Mouse (Mus musculus) myocyte (in vitro differentiated cells): Measurements from ENCODE around the gene Inf2. TPM values are rescaled to one million over a fixed set of nuclear protein-coding genes. Genes with fewer than 3 reads are reported as not detected.

Experiments
- H3K27me3 ChIP-seq: one replicate; pipeline ENCODE4 v1.6.1; 2011; ENCODE audit not compliant: control insufficient read depth, insufficient read depth, insufficient read length
- H3K36me3 ChIP-seq: one replicate; pipeline ENCODE4 v1.6.1; 2011; ENCODE audit not compliant: control insufficient read depth, insufficient read depth
- H3K4me2 ChIP-seq: one replicate; pipeline ENCODE4 v1.6.1; 2011; ENCODE audit warnings: low read depth, control low read depth
- H3K4me3 ChIP-seq: one replicate; pipeline ENCODE4 v1.5.1; 2011; ENCODE audit warnings: mild to moderate bottlenecking, control low read depth, moderate library complexity
- H3K79me2 ChIP-seq: one replicate; pipeline ENCODE4 v1.6.1; 2011; ENCODE audit not compliant: control insufficient read depth, insufficient read depth
- H3ac ChIP-seq: one replicate; pipeline ENCODE4 v1.6.1; 2011; ENCODE audit not compliant: control insufficient read depth, insufficient read length
- CEBPB ChIP-seq: IDR thresholded peaks from 2 replicates; pipeline ENCODE4 v1.6.1; 2011; ENCODE audit warnings: mild to moderate bottlenecking, moderate library complexity; ENCODE audit not compliant: poor library complexity, insufficient read depth, severe bottlenecking
- E2F4 ChIP-seq: IDR thresholded peaks from one replicate; pipeline ENCODE4 v1.6.1; 2011; ENCODE audit warnings: mild to moderate bottlenecking, control low read depth, moderate library complexity; ENCODE audit not compliant: insufficient read depth
- MAX ChIP-seq: IDR thresholded peaks from one replicate; pipeline ENCODE4 v1.6.1; 2011; ENCODE audit warnings: low read depth, mild to moderate bottlenecking, control low read depth
- MYOD1 ChIP-seq, 3 experiments: IDR thresholded peaks; one replicate each; pipeline ENCODE4 v1.6.1; 2011; ENCODE audit warnings: control low read depth in 2 of 3, low read depth in 2 of 3, mild to moderate bottlenecking in 2 of 3, moderate library complexity in 1 of 3; ENCODE audit not compliant: insufficient read length in 2 of 3, control insufficient read depth in 1 of 3
- MYOG ChIP-seq, 3 experiments: IDR thresholded peaks; one replicate each; pipeline ENCODE4 v1.6.1; 2011; ENCODE audit warnings: control low read depth in 2 of 3, low read depth in 2 of 3, mild to moderate bottlenecking in 2 of 3; ENCODE audit not compliant: insufficient read length in 2 of 3, control insufficient read depth in 1 of 3, insufficient read depth in 1 of 3
- POLR2A ChIP-seq: IDR thresholded peaks from one replicate; pipeline ENCODE4 v1.6.1; 2011; ENCODE audit warnings: low read depth, mild to moderate bottlenecking, control low read depth, moderate library complexity; ENCODE audit not compliant: insufficient read length
- POLR2AphosphoS2 ChIP-seq: IDR thresholded peaks from one replicate; pipeline ENCODE4 v1.6.1; 2011; ENCODE audit warnings: low read depth, control low read depth; ENCODE audit not compliant: insufficient read length
- REST ChIP-seq: IDR thresholded peaks from one replicate; pipeline ENCODE4 v1.6.1; 2011; ENCODE audit warnings: mild to moderate bottlenecking, control low read depth, moderate library complexity; ENCODE audit not compliant: insufficient read depth, insufficient read length
- SRF ChIP-seq: IDR thresholded peaks from one replicate; pipeline ENCODE4 v1.6.1; 2011; ENCODE audit warnings: low read depth; ENCODE audit not compliant: control insufficient read depth, insufficient read length
- TCF12 ChIP-seq: IDR thresholded peaks from one replicate; pipeline ENCODE4 v1.6.1; 2011; ENCODE audit warnings: mild to moderate bottlenecking, control low read depth; ENCODE audit not compliant: poor library complexity, insufficient read depth, severe bottlenecking
- TCF3 ChIP-seq: IDR thresholded peaks from one replicate; pipeline ENCODE4 v1.6.1; 2011; ENCODE audit warnings: low read depth, control low read depth; ENCODE audit not compliant: insufficient read length
- USF1 ChIP-seq: IDR thresholded peaks from one replicate; pipeline ENCODE4 v1.6.1; 2011; ENCODE audit warnings: low read depth, mild to moderate bottlenecking, control low read depth, moderate library complexity
- polyA plus RNA-seq: library from polyadenylated mRNA; unstranded; fragments of >200 nt; fragmentation: generic; extraction: Trizol; gene quantifications from one replicate; pipeline ENCODE4 v1.2.1, GENCODE M21; 2012; ENCODE audit warnings: missing spikeins

The Inf2 gene
- polyA plus RNA-seq, 1 experiment = 70.1 TPM

DNA sequence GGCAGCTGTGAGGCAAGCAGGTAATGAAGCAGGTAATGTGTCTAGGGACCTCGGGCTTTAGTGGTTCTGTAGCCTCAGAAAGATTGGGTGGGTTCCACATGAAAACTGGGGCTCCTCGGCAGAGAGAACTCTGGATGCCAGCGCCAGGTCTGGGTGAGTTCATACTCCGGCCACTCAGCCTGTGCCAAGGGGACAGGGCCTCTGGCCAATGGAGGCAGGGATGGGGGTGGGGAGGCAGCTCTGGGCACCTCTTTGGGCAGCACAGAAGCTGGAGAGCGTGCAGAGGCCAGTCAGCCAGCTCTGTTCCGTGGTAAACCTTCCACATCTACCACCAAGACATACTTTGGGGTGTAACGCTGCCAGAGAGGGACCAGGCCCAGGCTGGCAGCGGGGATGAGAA lies 9.0 kb downstream of the Inf2 start:
- H3K4me3 ChIP-seq = no peak overlapping the region

DNA sequence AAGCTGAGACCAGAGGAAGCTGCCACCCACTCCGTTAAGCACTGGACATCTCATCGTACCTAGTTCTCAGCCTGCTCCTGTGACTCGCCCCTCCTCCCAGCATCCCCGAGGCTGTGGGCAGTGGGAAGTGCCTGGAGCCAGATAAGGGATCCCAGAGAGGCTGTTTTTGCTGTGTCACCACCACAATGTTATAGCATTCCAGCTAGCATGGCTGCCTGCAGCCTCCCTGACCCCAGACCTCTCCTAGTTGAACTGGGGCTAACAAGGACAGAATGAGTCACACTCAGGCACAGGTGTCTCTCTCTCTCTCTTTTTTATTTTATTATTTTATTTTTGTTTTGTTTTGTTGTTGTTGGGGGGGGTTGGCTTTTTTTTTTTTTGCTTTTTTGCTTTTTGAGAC lies 10.6 kb downstream of the Inf2 start:
- no peak overlapping the region for H3K4me3 ChIP-seq
- TF ChIP-seq CEBPB (no peak), POLR2AphosphoS2 (peak; percentile 4), SRF (no peak)
- H3ac ChIP-seq = no peak overlapping the region
- H3K27me3 ChIP-seq = no peaks in the 10 kb centered on the region
- peak overlapping the region; percentile 18 for H3K4me2 ChIP-seq
- peaks cover 3% of the 10 kb centered on the region for H3K36me3 ChIP-seq
- peaks cover 53% of the 10 kb centered on the region for H3K79me2 ChIP-seq

More for the DNA sequence above, 9.0 kb downstream of the Inf2 start:
- H3K79me2 ChIP-seq = peaks cover 65% of the 10 kb centered on the region
- H3ac ChIP-seq = no peak overlapping the region
- H3K4me2 ChIP-seq = no peak overlapping the region
- H3K36me3 ChIP-seq = no peaks in the 10 kb centered on the region
- no peaks in the 10 kb centered on the region for H3K27me3 ChIP-seq
- no peak for TF ChIP-seq TCF3
- TF ChIP-seq POLR2AphosphoS2 = no peak
- TF ChIP-seq MAX = no peak
- TF ChIP-seq POLR2A = no peak
- no peak for TF ChIP-seq MYOG (IDR thresholded peaks at IDR 0.05; ENCODE audit: control insufficient read depth in 1 of 3, insufficient read depth in 1 of 3, insufficient read length in 2 of 3, low read depth in 2 of 3)
- TF ChIP-seq E2F4 = no peak
- TF ChIP-seq SRF = no peak
- TF ChIP-seq CEBPB = no peak
- TF ChIP-seq USF1 = no peak
- TF ChIP-seq REST = no peak
- no peak for TF ChIP-seq MYOD1 (IDR thresholded peaks at IDR 0.05; ENCODE audit: control insufficient read depth in 1 of 3, insufficient read length in 2 of 3, low read depth in 2 of 3)
- TF ChIP-seq TCF12 = no peak

DNA sequence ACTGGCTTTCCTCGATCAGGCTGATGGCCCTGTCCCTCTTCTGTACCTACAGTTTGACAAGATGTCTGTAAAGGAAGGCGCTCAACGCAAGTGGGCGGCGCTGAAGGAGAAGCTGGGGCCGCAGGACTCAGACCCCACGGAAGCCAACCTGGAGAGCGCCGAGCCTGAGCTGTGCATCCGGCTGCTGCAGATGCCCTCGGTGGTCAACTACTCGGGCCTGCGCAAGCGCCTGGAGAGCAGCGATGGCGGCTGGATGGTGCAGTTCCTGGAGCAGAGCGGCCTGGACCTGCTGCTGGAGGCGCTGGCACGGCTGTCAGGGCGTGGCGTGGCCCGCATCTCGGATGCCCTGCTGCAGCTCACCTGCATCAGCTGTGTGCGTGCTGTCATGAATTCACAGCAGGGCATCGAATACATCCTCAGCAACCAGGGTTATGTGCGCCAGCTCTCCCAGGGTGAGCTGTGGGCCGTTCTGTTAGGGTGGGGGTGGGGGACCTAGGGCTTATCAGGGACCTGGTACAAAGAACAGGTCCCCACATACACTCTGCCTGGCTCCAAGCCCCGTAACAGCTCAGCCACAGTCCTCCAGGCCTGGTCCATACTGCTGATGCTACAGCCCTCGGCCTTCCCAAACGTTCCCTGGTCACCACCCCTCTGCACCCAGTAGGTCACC lies 11.5 kb downstream of the Inf2 start:
- H3K4me2 ChIP-seq = no peak overlapping the region
- no peak overlapping the region for H3ac ChIP-seq
- H3K36me3 ChIP-seq = peaks cover 8% of the 10 kb centered on the region
- TF ChIP-seq MYOG (IDR thresholded peaks at IDR 0.05; ENCODE audit: control insufficient read depth in 1 of 3, insufficient read depth in 1 of 3, insufficient read length in 2 of 3, low read depth in 2 of 3) (no peak), MAX (no peak), E2F4 (no peak), USF1 (no peak), SRF (no peak), MYOD1 (IDR thresholded peaks at IDR 0.05; ENCODE audit: control insufficient read depth in 1 of 3, insufficient read length in 2 of 3, low read depth in 2 of 3) (no peak), CEBPB (no peak), TCF3 (no peak), REST (no peak), TCF12 (no peak), POLR2A (no peak), POLR2AphosphoS2 (no peak)
- no peaks in the 10 kb centered on the region for H3K27me3 ChIP-seq
- H3K79me2 ChIP-seq = peaks cover 44% of the 10 kb centered on the region
- no peak overlapping the region for H3K4me3 ChIP-seq

DNA sequence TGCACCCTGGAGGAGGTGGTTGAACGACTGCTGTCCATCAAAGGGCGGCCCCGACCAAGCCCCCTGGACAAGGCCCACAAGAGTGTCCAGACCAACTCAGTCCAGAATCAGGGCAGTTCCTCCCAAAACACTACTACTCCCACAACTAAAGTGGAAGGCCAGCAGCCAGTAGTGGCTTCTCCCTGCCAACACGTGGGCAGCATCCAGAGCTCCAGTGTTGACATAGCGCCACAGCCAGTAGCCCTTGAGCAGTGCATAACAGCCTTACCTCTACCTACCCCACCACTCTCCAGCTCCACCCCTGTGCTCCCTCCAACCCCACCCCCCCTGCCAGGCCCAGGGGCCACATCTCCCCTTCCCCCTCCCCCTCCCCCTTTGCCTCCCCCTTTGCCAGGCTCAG lies 15.4 kb downstream of the Inf2 start:
- TF ChIP-seq TCF3 = no peak
- Histone ChIP-seq H3K4me3 (no peak overlapping the region), H3K36me3 (peaks cover 14% of the 10 kb centered on the region), H3K79me2 (peaks cover 4% of the 10 kb centered on the region), H3K4me2 (no peak overlapping the region), H3ac (no peak overlapping the region), H3K27me3 (no peaks in the 10 kb centered on the region)

DNA sequence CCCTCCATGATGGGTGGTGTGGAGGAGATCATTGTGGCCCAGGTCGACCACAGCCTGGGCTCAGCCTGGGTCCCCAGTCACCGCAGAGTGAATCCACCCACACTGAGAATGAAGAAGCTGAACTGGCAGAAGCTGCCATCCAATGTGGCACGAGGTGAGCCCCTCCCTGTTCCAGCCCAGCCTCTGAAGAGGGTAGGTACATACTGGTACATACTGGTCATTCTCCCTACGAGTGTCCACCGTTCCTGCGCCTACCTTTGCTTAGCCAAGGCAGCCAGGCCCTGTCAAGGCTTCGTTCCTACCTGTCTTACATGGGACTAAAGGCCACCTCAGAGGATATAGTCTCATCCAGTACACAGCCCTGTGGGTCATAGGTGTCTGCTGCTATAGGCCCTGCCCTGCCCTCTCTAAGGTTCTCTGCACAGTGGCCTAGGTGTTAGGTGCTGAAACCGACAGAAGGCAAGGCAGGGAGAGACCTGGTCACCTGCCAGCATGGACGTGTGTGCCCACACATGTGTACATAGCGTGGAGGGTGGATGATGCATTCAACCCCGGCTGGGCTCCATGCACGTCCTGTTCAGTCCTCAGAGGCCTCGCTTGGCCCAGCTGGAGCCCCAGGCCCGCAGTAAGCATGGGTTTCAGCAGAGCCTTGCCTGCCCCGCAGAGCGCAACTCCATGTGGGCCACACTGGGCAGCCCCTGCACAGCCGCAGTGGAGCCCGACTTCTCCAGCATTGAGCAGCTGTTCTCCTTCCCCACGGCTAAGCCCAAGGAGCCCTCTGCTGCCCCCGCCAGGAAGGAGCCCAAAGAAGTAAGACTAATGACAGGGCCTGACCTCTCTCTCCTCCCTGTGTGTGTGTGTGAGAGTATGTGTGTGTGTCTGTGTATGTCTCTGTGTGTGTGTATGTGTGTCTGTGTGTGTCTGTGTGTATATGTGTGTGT lies 16.4 kb downstream of the Inf2 start:
- H3K79me2 ChIP-seq = peaks cover 4% of the 10 kb centered on the region
- H3K4me3 ChIP-seq = no peak overlapping the region
- peak; percentile 52 for TF ChIP-seq POLR2AphosphoS2
- peak; percentile 35 to 87 (median 67) for TF ChIP-seq MYOG (IDR thresholded peaks at IDR 0.05; ENCODE audit: control insufficient read depth in 1 of 3, insufficient read depth in 1 of 3, insufficient read length in 2 of 3, low read depth in 2 of 3)
- no peak for TF ChIP-seq MAX
- TF ChIP-seq REST = no peak
- no peak for TF ChIP-seq POLR2A
- TF ChIP-seq MYOD1 (IDR thresholded peaks at IDR 0.05; ENCODE audit: control insufficient read depth in 1 of 3, insufficient read length in 2 of 3, low read depth in 2 of 3) = peak in 2 of 3 experiments; percentile 76 to 82
- no peak for TF ChIP-seq TCF12
- TF ChIP-seq CEBPB = no peak
- TF ChIP-seq USF1 = no peak
- H3K36me3 ChIP-seq = peaks cover 14% of the 10 kb centered on the region
- H3ac ChIP-seq = no peak overlapping the region
- H3K27me3 ChIP-seq = no peaks in the 10 kb centered on the region
- H3K4me2 ChIP-seq = no peak overlapping the region
